ENCODE assay signal across 23 mouse cellular contexts in genomic region chr3:130864783-130865182, GRCm38 (mm10).
A peak's percentile ranks its signal among the peaks of the same experiment; 100 is the strongest.
DNase-seq lines count a peak whose midpoint lies in the region; ATAC-seq and TF ChIP-seq lines count a peak whose summit lies in the region.
"Had no signal": no experiment of that assay in that cellular context is flagged by ENCODE, and none has a peak within 500 bp of the region (broad histone marks: within the 10 kb centered on the region; RNA-seq: fewer than 3 reads in every experiment).

No protein-coding gene starts in this region.

- WGBS in heart, adult 2 months: 59% methylated on average over 1 of the region's 1 CpGs
- WGBS in liver, postnatal 0 days (ENCODE audit: insufficient replicate concordance): 47% methylated on average over 1 of the region's 1 CpGs
- 50% methylated on average over 1 of the region's 1 CpGs for WGBS in liver, embryonic 12.5 days (ENCODE audit: insufficient replicate concordance)
- whole genome bisulfite sequencing in bone marrow, adult 2 months: 45% methylated on average over 1 of the region's 1 CpGs

- no peak for TF ChIP-seq POLR2A in heart, adult 2 months (IDR thresholded peaks at IDR 0.05; ENCODE audit: insufficient read depth, low read depth, low read length)
- no peak for TF ChIP-seq POLR2A in CH12.LX (IDR thresholded peaks at IDR 0.05; ENCODE audit: low read depth, low read length)
- no peak for TF ChIP-seq POLR2A in bone marrow, adult 2 months (IDR thresholded peaks at IDR 0.05; ENCODE audit: borderline replicate concordance, control insufficient read depth, low read depth, low read length)

- no peaks in the 10 kb centered on the region for H3K27me3 ChIP-seq in heart, adult 2 months (ENCODE audit: control insufficient read depth, insufficient read depth, low read length)
- no peaks in the 10 kb centered on the region for H3K27me3 ChIP-seq in liver, postnatal 0 days (ENCODE audit: insufficient read depth, low read length)
- H3K27me3 ChIP-seq in liver, embryonic 12.5 days (replicated peaks): no peaks in the 10 kb centered on the region
- H3K27me3 ChIP-seq in CH12.LX (replicated peaks): no peaks in the 10 kb centered on the region
- H3K27me3 ChIP-seq: embryonic facial prominence, embryonic 13.5 days; forebrain, embryonic 12.5 days; hindbrain, embryonic 12.5 days; limb, embryonic 13.5 days; liver, embryonic 13.5 days had no signal

- peak; percentile 24; the same call in 1 of the 2 replicates for TF ChIP-seq CTCF in heart, adult 2 months (IDR thresholded peaks at IDR 0.05)
- peak; percentile 32; the same call in 1 of the 2 replicates for TF ChIP-seq CTCF in liver, postnatal 0 days (IDR thresholded peaks at IDR 0.05; ENCODE audit: low read depth)
- TF ChIP-seq CTCF in CH12.LX (conservative IDR thresholded peaks at IDR 0.05 in 1 of 2, IDR thresholded peaks at IDR 0.05 in 1 of 2; ENCODE audit: low read depth in 2 of 2, low read length in 2 of 2): peak in 1 of 2 experiments; percentile 56; a peak in 2 of 4 replicates
- TF ChIP-seq CTCF in bone marrow, adult 2 months (IDR thresholded peaks at IDR 0.05; ENCODE audit: control insufficient read depth, insufficient read depth, low read length): 0 out of 2 replicates have a peak, but pooled peaks have one; percentile 3

- H3K9ac ChIP-seq in heart, adult 2 months (ENCODE audit: low read depth, low read length): no peak overlapping the region
- no peak overlapping the region for H3K9ac ChIP-seq in liver, postnatal 0 days (replicated peaks)
- H3K9ac ChIP-seq in liver, embryonic 12.5 days: no peak overlapping the region
- H3K9ac ChIP-seq in CH12.LX (ENCODE audit: insufficient read depth, low read depth): no peak overlapping the region
- H3K9ac ChIP-seq: embryonic facial prominence, embryonic 13.5 days; forebrain, embryonic 12.5 days; hindbrain, embryonic 12.5 days; limb, embryonic 13.5 days; liver, embryonic 13.5 days had no signal

- no peak overlapping the region for H3K27ac ChIP-seq in heart, adult 2 months
- H3K27ac ChIP-seq in liver, postnatal 0 days (ENCODE audit: low read depth): no peak overlapping the region
- no peak overlapping the region for H3K27ac ChIP-seq in liver, embryonic 12.5 days
- no peak overlapping the region for H3K27ac ChIP-seq in CH12.LX (ENCODE audit: insufficient read depth, low read depth)
- H3K27ac ChIP-seq in bone marrow, adult 2 months (ENCODE audit: control insufficient read depth, insufficient read depth, low read depth, low read length, poor library complexity): no peak overlapping the region
- H3K27ac ChIP-seq: embryonic facial prominence, embryonic 13.5 days; forebrain, embryonic 12.5 days; hindbrain, embryonic 12.5 days; limb, embryonic 13.5 days; liver, embryonic 13.5 days; midbrain, embryonic 10.5 days had no signal

- TF ChIP-seq RAD21 in CH12.LX (IDR thresholded peaks at IDR 0.05; ENCODE audit: low read depth, low read length): peak; percentile 52

- no peak for ATAC-seq in liver, postnatal 0 days
- no peak for ATAC-seq in liver, embryonic 12.5 days
- ATAC-seq: inflammation-experienced regulatory T-cells, adult 6 months had no signal

- H3K4me3 ChIP-seq in heart, adult 2 months: no peak overlapping the region
- no peak overlapping the region for H3K4me3 ChIP-seq in liver, postnatal 0 days (ENCODE audit: low read depth, low read length)
- H3K4me3 ChIP-seq in liver, embryonic 12.5 days: no peak overlapping the region
- no peak overlapping the region for H3K4me3 ChIP-seq in CH12.LX (replicated peaks in 1 of 3; ENCODE audit: low read depth in 2 of 3, low read length in 2 of 3, poor library complexity in 1 of 3)
- H3K4me3 ChIP-seq in bone marrow, adult 2 months (replicated peaks; ENCODE audit: control insufficient read depth, low read depth, low read length): no peak overlapping the region
- H3K4me3 ChIP-seq: embryonic facial prominence, embryonic 13.5 days; erythroblast, embryonic 14.5 days; forebrain, embryonic 12.5 days; hindbrain, embryonic 12.5 days; limb, embryonic 13.5 days; liver, embryonic 13.5 days; midbrain, embryonic 10.5 days had no signal

- dilution Hi-C loops in CH12.LX (cut with MboI; ENCODE audit: extremely low pct_ligation_motif_present, extremely low pct_unique_long_range_greater_than_20kb, low sequenced_read_pairs): no loop called here

- intact Hi-C loops in heart, adult 2 months (cut with DNase I): no loop called here
- intact Hi-C loops in heart, postnatal 14 days (cut with DNase I): no loop called here

- H3K36me3 ChIP-seq in heart, adult 2 months (ENCODE audit: control insufficient read depth, insufficient read depth, low read length): no peaks in the 10 kb centered on the region
- no peaks in the 10 kb centered on the region for H3K36me3 ChIP-seq in liver, postnatal 0 days (replicated peaks; ENCODE audit: insufficient read depth, low read length)
- no peaks in the 10 kb centered on the region for H3K36me3 ChIP-seq in liver, embryonic 12.5 days
- no peaks in the 10 kb centered on the region for H3K36me3 ChIP-seq in CH12.LX (replicated peaks in 1 of 2; ENCODE audit: control insufficient read depth in 1 of 2, insufficient read depth in 1 of 2, low read length in 1 of 2)
- H3K36me3 ChIP-seq: embryonic facial prominence, embryonic 13.5 days; forebrain, embryonic 12.5 days; hindbrain, embryonic 12.5 days; limb, embryonic 13.5 days; liver, embryonic 13.5 days; midbrain, embryonic 10.5 days had no signal

- no peak overlapping the region for H3K4me2 ChIP-seq in liver, postnatal 0 days (ENCODE audit: low read depth, low read length)
- H3K4me2 ChIP-seq in liver, embryonic 12.5 days: no peak overlapping the region
- H3K4me2 ChIP-seq in CH12.LX (ENCODE audit: insufficient read depth, low read depth, poor library complexity, severe bottlenecking): no peak overlapping the region
- H3K4me2 ChIP-seq: embryonic facial prominence, embryonic 13.5 days; forebrain, embryonic 12.5 days; heart, embryonic 11.5 days; hindbrain, embryonic 12.5 days; limb, embryonic 13.5 days; liver, embryonic 13.5 days had no signal

- DNase-seq in heart, adult 2 months: no peak
- no peak for DNase-seq in heart, postnatal 14 days
- DNase-seq in liver, postnatal 0 days: no peak
- DNase-seq in CH12.LX (ENCODE audit: extremely low read depth): no peak
- DNase-seq in c-Kit-positive CD71-positive TER-119-positive erythroid progenitor cells, embryonic 14.5 days (ENCODE audit: low spot score): no peak
- DNase-seq: B cell, adult 2 months; cerebellum, adult 8-10 months; cerebellum, postnatal 36 days; embryo, embryonic 11 days; heart, postnatal 10 days; kidney, adult 8-10 months; layer of hippocampus, adult 9-11 months; liver, embryonic 13.5 days had no signal

- no peaks in the 10 kb centered on the region for H3K4me1 ChIP-seq in heart, adult 2 months (ENCODE audit: control insufficient read depth, insufficient read depth, low read length)
- H3K4me1 ChIP-seq in liver, postnatal 0 days (ENCODE audit: insufficient read depth): no peaks in the 10 kb centered on the region
- H3K4me1 ChIP-seq in liver, embryonic 12.5 days: no peaks in the 10 kb centered on the region
- no peaks in the 10 kb centered on the region; a peak in 1 of 4 replicates for H3K4me1 ChIP-seq in CH12.LX (ENCODE audit: control insufficient read depth in 1 of 2, insufficient read depth in 2 of 2)
- no peaks in the 10 kb centered on the region for H3K4me1 ChIP-seq in bone marrow, adult 2 months (ENCODE audit: control insufficient read depth, insufficient read depth, low read length)
- H3K4me1 ChIP-seq: forebrain, embryonic 12.5 days; hindbrain, embryonic 12.5 days; liver, embryonic 13.5 days; midbrain, embryonic 10.5 days had no signal

- no peaks in the 10 kb centered on the region for H3K9me3 ChIP-seq in liver, postnatal 0 days (ENCODE audit: low read length)
- no peaks in the 10 kb centered on the region for H3K9me3 ChIP-seq in liver, embryonic 12.5 days (replicated peaks)
- no peaks in the 10 kb centered on the region for H3K9me3 ChIP-seq in CH12.LX (replicated peaks; ENCODE audit: low read length)
- H3K9me3 ChIP-seq: embryonic facial prominence, embryonic 13.5 days; forebrain, embryonic 12.5 days; hindbrain, embryonic 12.5 days; limb, embryonic 13.5 days; liver, embryonic 13.5 days; midbrain, embryonic 10.5 days had no signal

- no peak for TF ChIP-seq EP300 in heart, adult 2 months (IDR thresholded peaks at IDR 0.05; ENCODE audit: insufficient read depth, low read depth, low read length)
- no peak for TF ChIP-seq EP300 in liver, postnatal 0 days (IDR thresholded peaks at IDR 0.05; ENCODE audit: low read depth)
- no peak for TF ChIP-seq EP300 in CH12.LX (IDR thresholded peaks at IDR 0.05; ENCODE audit: low read length)

- H3K79me2 ChIP-seq in heart, adult 2 months (replicated peaks; ENCODE audit: control insufficient read depth, insufficient read depth, low read length): no peaks in the 10 kb centered on the region
- H3K79me2 ChIP-seq in CH12.LX (replicated peaks; ENCODE audit: control insufficient read depth, extremely low read depth, insufficient read depth, poor library complexity, severe bottlenecking): no peaks in the 10 kb centered on the region

- in situ Hi-C loops in CH12.LX (cut with MboI; ENCODE audit: low pct_ligation_motif_present, low pct_unique_long_range_greater_than_20kb, low sequenced_read_pairs): no loop called here

TF ChIP-seq in CH12.LX, 34 proteins besides CTCF, POLR2A, EP300 and RAD21:
- TF ChIP-seq RCOR1 (conservative IDR thresholded peaks at IDR 0.05; ENCODE audit: low read depth, low read length) (no peak), SMC3 (IDR thresholded peaks at IDR 0.05; ENCODE audit: low read depth, low read length) (peak; percentile 61), ELF1 (IDR thresholded peaks at IDR 0.05; ENCODE audit: low read depth, low read length) (no peak)
